Mouse (Mus musculus) limb, embryonic 13.5 days (tissue): ENCODE results near the gene Gng2. TPM values are rescaled to one million over a fixed set of nuclear protein-coding genes. Genes with fewer than 3 reads are reported as not detected.

Experiments used
- ATAC-seq: fragments of 200-750 bp; cut with Nextera tagmentation; 2 replicates; pipeline ENCODE4 v1.8.0; 2017; ENCODE audit warnings: low read depth, moderate number of reproducible peaks, moderate TSS enrichment; ENCODE audit not compliant: low FRiP score
- H3K27ac ChIP-seq: fragments of 300-500 bp; sonication (generic); 2 replicates; pipeline ENCODE4 v1.5.1; 2015; ENCODE audit warnings: inconsistent platforms, mild to moderate bottlenecking, moderate library complexity
- H3K27me3 ChIP-seq: fragments of 300-500 bp; sonication (generic); 2 replicates; pipeline ENCODE4 v1.6.1; 2015; ENCODE audit warnings: mild to moderate bottlenecking, inconsistent platforms
- H3K36me3 ChIP-seq: fragments of 300-500 bp; sonication (generic); 2 replicates; pipeline ENCODE4 v1.6.1; 2015; ENCODE audit warnings: inconsistent platforms, mild to moderate bottlenecking, moderate library complexity
- H3K4me1 ChIP-seq: fragments of 300-500 bp; sonication (generic); 2 replicates; pipeline ENCODE4 v1.6.1; 2015; ENCODE audit warnings: inconsistent platforms
- H3K4me2 ChIP-seq: fragments of 300-500 bp; sonication (generic); replicated peaks from 2 replicates; pipeline ENCODE4 v1.6.1; 2015; ENCODE audit warnings: inconsistent platforms, mild to moderate bottlenecking, moderate library complexity
- H3K4me3 ChIP-seq: fragments of 300-500 bp; sonication (generic); 2 replicates; pipeline ENCODE4 v1.5.1; 2015; ENCODE audit warnings: moderate library complexity, mild to moderate bottlenecking, inconsistent platforms
- H3K9ac ChIP-seq: fragments of 300-500 bp; sonication (generic); 2 replicates; pipeline ENCODE4 v1.6.1; 2015; ENCODE audit warnings: mild to moderate bottlenecking, inconsistent platforms
- H3K9me3 ChIP-seq: fragments of 300-500 bp; sonication (generic); 2 replicates; pipeline ENCODE4 v1.6.1; 2016; ENCODE audit warnings: inconsistent platforms
- WGBS: fragments of 180-500 bp; shearing (Covaris S2); methylation state at CpG from one replicate; pipeline ENCODE4 v1.1.7; 2015; 5-methylcytosine and 5-hydroxymethylcytosine counted together
- polyA plus RNA-seq: library from polyadenylated mRNA; unstranded; fragments of >200 nt; fragmentation: Nextera tagmentation; extraction: Ambion mirVana; gene quantifications from 2 replicates; pipeline ENCODE4 v1.2.1, GENCODE M21; 2015

Gene Gng2
- polyA plus RNA-seq, 1 experiment from 2014 or later = 71.6 TPM

- H3K4me1 ChIP-seq = no peaks in the 10 kb centered on the region; the same call in 1 of the 2 replicates
- 86% methylated on average over 7 of the region's 7 CpGs for WGBS
These were observed 22.4 kb downstream of the Gng2 start for GRCm38 (mm10) chr14:19955077-19955476.

GRCm38 (mm10) chr14:19950812-19951211 is 26.6 kb downstream of the Gng2 start:
- Histone ChIP-seq H3K4me3 (no peak overlapping the region), H3K4me1 (no peaks in the 10 kb centered on the region), H3K27me3 (no peaks in the 10 kb centered on the region), H3K27ac (no peak overlapping the region), H3K9me3 (no peaks in the 10 kb centered on the region), H3K4me2 (no peak overlapping the region), H3K9ac (no peak overlapping the region), H3K36me3 (peaks cover 24% of the 10 kb centered on the region)
- no peak for ATAC-seq
- 89% methylated on average over 4 of the region's 4 CpGs for WGBS

More at GRCm38 (mm10) chr14:19955077-19955476, 22.4 kb downstream of the Gng2 start:
- Histone ChIP-seq H3K36me3 (peaks cover 17% of the 10 kb centered on the region), H3K4me3 (no peak overlapping the region), H3K4me2 (no peak overlapping the region), H3K27me3 (no peaks in the 10 kb centered on the region), H3K9me3 (no peaks in the 10 kb centered on the region), H3K9ac (no peak overlapping the region), H3K27ac (no peak overlapping the region)
- ATAC-seq = no peak

GRCm38 (mm10) chr14:19949475-19949874 is 28.0 kb downstream of the Gng2 start:
- Histone ChIP-seq H3K27me3 (no peaks in the 10 kb centered on the region), H3K9ac (no peak overlapping the region), H3K27ac (no peak overlapping the region), H3K4me3 (no peak overlapping the region), H3K36me3 (peaks cover 22% of the 10 kb centered on the region), H3K9me3 (no peaks in the 10 kb centered on the region), H3K4me1 (no peaks in the 10 kb centered on the region), H3K4me2 (no peak overlapping the region)
- ATAC-seq = no peak
- 92% methylated on average over 2 of the region's 2 CpGs for WGBS

GRCm38 (mm10) chr14:19946221-19946620 is 31.2 kb downstream of the Gng2 start:
- H3K9me3 ChIP-seq = no peaks in the 10 kb centered on the region
- H3K9ac ChIP-seq = no peak overlapping the region
- ATAC-seq = no peak
- H3K4me1 ChIP-seq = no peaks in the 10 kb centered on the region
- H3K4me3 ChIP-seq = no peak overlapping the region
- H3K27me3 ChIP-seq = no peaks in the 10 kb centered on the region
- H3K4me2 ChIP-seq = no peak overlapping the region
- H3K36me3 ChIP-seq = peaks cover 22% of the 10 kb centered on the region
- H3K27ac ChIP-seq = no peak overlapping the region
- WGBS = 93% methylated on average over 7 of the region's 7 CpGs

GRCm38 (mm10) chr14:19942732-19943131 is 34.7 kb downstream of the Gng2 start:
- Histone ChIP-seq H3K27ac (no peak overlapping the region), H3K4me2 (no peak overlapping the region), H3K27me3 (no peaks in the 10 kb centered on the region), H3K36me3 (peaks cover 5% of the 10 kb centered on the region), H3K9me3 (no peaks in the 10 kb centered on the region), H3K4me1 (no peaks in the 10 kb centered on the region), H3K4me3 (no peak overlapping the region), H3K9ac (no peak overlapping the region)
- 60% methylated on average over 3 of the region's 3 CpGs for WGBS
- no peak for ATAC-seq

GRCm38 (mm10) chr14:19942329-19942728 is 35.1 kb downstream of the Gng2 start:
- WGBS = 83% methylated on average over 4 of the region's 4 CpGs
- Histone ChIP-seq H3K4me3 (no peak overlapping the region), H3K4me1 (no peaks in the 10 kb centered on the region), H3K9me3 (no peaks in the 10 kb centered on the region), H3K36me3 (peaks cover 5% of the 10 kb centered on the region), H3K9ac (no peak overlapping the region), H3K27ac (no peak overlapping the region), H3K27me3 (no peaks in the 10 kb centered on the region), H3K4me2 (no peak overlapping the region)
- no peak for ATAC-seq

- Histone ChIP-seq H3K27me3 (no peaks in the 10 kb centered on the region), H3K4me2 (no peak overlapping the region), H3K4me3 (no peak overlapping the region), H3K9ac (no peak overlapping the region), H3K4me1 (no peaks in the 10 kb centered on the region), H3K36me3 (peaks cover under 1% of the 10 kb centered on the region), H3K9me3 (no peaks in the 10 kb centered on the region), H3K27ac (no peak overlapping the region)
- 71% methylated on average over 1 of the region's 1 CpGs for WGBS
- no peak for ATAC-seq
These were observed 37.4 kb downstream of the Gng2 start for GRCm38 (mm10) chr14:19940066-19940465.

GRCm38 (mm10) chr14:19938545-19938944 is 38.9 kb downstream of the Gng2 start:
- WGBS = 91% methylated on average over 5 of the region's 5 CpGs
- ATAC-seq = no peak
- no peaks in the 10 kb centered on the region for H3K9me3 ChIP-seq
- no peaks in the 10 kb centered on the region for H3K36me3 ChIP-seq
- no peaks in the 10 kb centered on the region for H3K27me3 ChIP-seq
- H3K4me2 ChIP-seq = no peak overlapping the region
- H3K4me3 ChIP-seq = no peak overlapping the region
- H3K4me1 ChIP-seq = no peaks in the 10 kb centered on the region
- no peak overlapping the region for H3K9ac ChIP-seq
- H3K27ac ChIP-seq = no peak overlapping the region

- H3K36me3 ChIP-seq = 0 out of 2 replicates have a peak, but pooled peaks cover 2% of the 10 kb centered on the region
- H3K4me2 ChIP-seq = no peak overlapping the region
- no peak overlapping the region for H3K4me3 ChIP-seq
- no peaks in the 10 kb centered on the region for H3K9me3 ChIP-seq
- H3K27ac ChIP-seq = no peak overlapping the region
- no peak overlapping the region for H3K9ac ChIP-seq
- no peak for ATAC-seq
- H3K4me1 ChIP-seq = no peaks in the 10 kb centered on the region
- 91% methylated on average over 3 of the region's 3 CpGs for WGBS
- no peaks in the 10 kb centered on the region for H3K27me3 ChIP-seq
These were observed 42.3 kb downstream of the Gng2 start for GRCm38 (mm10) chr14:19935084-19935483.

GRCm38 (mm10) chr14:19933314-19933713 is 44.1 kb downstream of the Gng2 start:
- 0 out of 2 replicates have a peak, but pooled peaks cover 2% of the 10 kb centered on the region for H3K36me3 ChIP-seq
- 84% methylated on average over 6 of the region's 6 CpGs for WGBS

GRCm38 (mm10) chr14:19927879-19928278 is 49.5 kb downstream of the Gng2 start:
- H3K27me3 ChIP-seq = no peaks in the 10 kb centered on the region
- no peak overlapping the region for H3K4me3 ChIP-seq
- peaks cover 8% of the 10 kb centered on the region for H3K9me3 ChIP-seq
- no peaks in the 10 kb centered on the region for H3K4me1 ChIP-seq
- 58% methylated on average over 6 of the region's 6 CpGs for WGBS
- H3K27ac ChIP-seq = no peak overlapping the region
- H3K9ac ChIP-seq = no peak overlapping the region
- no peak overlapping the region for H3K4me2 ChIP-seq
- ATAC-seq = no peak
- H3K36me3 ChIP-seq = peaks cover 14% of the 10 kb centered on the region

More at GRCm38 (mm10) chr14:19933314-19933713, 44.1 kb downstream of the Gng2 start:
- Histone ChIP-seq H3K4me2 (no peak overlapping the region), H3K9ac (no peak overlapping the region), H3K27me3 (no peaks in the 10 kb centered on the region), H3K9me3 (no peaks in the 10 kb centered on the region), H3K4me1 (no peaks in the 10 kb centered on the region), H3K4me3 (no peak overlapping the region), H3K27ac (no peak overlapping the region)
- ATAC-seq = no peak

GRCm38 (mm10) chr14:19927156-19927555 is 50.3 kb downstream of the Gng2 start:
- H3K27ac ChIP-seq = no peak overlapping the region
- 0 out of 2 replicates have a peak, but pooled peaks cover under 1% of the 10 kb centered on the region for H3K4me1 ChIP-seq
- ATAC-seq = no peak
- H3K9me3 ChIP-seq = peaks cover 8% of the 10 kb centered on the region
- 66% methylated on average over 2 of the region's 2 CpGs for WGBS
- H3K27me3 ChIP-seq = no peaks in the 10 kb centered on the region
- no peak overlapping the region for H3K4me2 ChIP-seq
- H3K4me3 ChIP-seq = no peak overlapping the region
- no peak overlapping the region for H3K9ac ChIP-seq
- H3K36me3 ChIP-seq = peaks cover 14% of the 10 kb centered on the region

- H3K4me2 ChIP-seq = no peak overlapping the region
- WGBS = 78% methylated on average over 8 of the region's 8 CpGs
- peaks cover 7% of the 10 kb centered on the region; the same call in 1 of the 2 replicates for H3K4me1 ChIP-seq
- H3K27ac ChIP-seq = no peak overlapping the region
- H3K4me3 ChIP-seq = no peak overlapping the region
- H3K9me3 ChIP-seq = peaks cover 8% of the 10 kb centered on the region
- no peaks in the 10 kb centered on the region for H3K27me3 ChIP-seq
- no peak for ATAC-seq
- no peak overlapping the region for H3K9ac ChIP-seq
- H3K36me3 ChIP-seq = peaks cover 14% of the 10 kb centered on the region
These were observed 51.1 kb downstream of the Gng2 start for GRCm38 (mm10) chr14:19926312-19926711.
